Mouse (Mus musculus) forelimb bud, embryonic 11.5 days (tissue): ENCODE data around the gene Qsox2.
A peak's percentile ranks its signal among the peaks of the same experiment; 100 is the strongest.

ENCODE experiments used
- DNase-seq: peaks from one replicate; pipeline ENCODE4 v3.0.0-alpha.2; 2012; ENCODE audit warnings: low read depth, low spot score

The Qsox2 gene

GRCm38 (mm10) chr2:26225242-26225641 is 12.1 kb downstream of the Qsox2 start:
- no peak for DNase-seq

GRCm38 (mm10) chr2:26223961-26224360 is 13.4 kb downstream of the Qsox2 start:
- DNase-seq: no peak

GRCm38 (mm10) chr2:26214526-26214925 is 22.8 kb downstream of the Qsox2 start:
- DNase-seq: no peak

GRCm38 (mm10) chr2:26209566-26209965 is 27.8 kb downstream of the Qsox2 start:
- no peak for DNase-seq

- DNase-seq: peak; percentile 93
Observed at GRCm38 (mm10) chr2:26208126-26208789, 29.1 kb downstream of the Qsox2 start, which contains the start of gene Lhx3. Gene Lhx3 (minus strand): TSS chr2:26208289.

DNA sequence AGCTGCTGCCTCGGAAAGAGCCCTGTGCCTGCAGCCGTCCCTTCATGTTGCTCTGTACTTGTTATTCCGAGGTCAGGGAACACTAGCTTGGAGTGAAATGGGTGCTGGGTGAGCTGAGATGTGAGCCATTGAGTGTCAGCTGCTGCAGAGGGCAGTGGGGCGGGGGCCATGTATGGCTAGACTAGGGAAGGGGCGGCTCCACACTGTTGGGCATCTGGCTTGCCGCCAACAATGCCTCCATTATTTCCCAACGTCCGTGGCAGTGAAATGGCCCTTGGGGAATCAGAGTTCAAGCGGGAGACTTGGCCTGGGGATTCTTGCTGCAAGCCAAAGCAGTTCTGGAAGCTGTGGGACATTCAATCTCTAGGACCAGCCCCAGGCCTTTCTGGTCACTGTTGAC is 29.8 kb downstream of the Qsox2 start:
- DNase-seq: no peak

DNA sequence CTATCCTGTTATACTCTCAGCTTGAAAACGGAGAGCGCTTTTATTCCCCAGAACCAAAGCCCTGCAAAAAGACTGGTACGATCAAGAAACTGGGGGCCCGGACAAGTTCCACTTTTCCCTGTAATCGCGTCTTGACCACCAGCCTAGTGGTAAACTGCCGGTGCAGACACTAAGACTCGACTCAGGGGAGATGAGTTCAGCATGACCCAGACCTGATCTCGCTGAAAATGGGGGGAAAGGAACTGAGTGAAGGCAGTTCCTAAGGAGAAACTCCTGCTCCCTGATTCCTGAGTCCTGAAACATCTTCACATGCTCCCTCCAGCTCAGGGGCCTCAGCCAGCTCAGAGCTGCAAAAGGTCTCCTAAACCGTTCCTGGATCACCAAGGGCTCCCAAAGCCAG is 31.6 kb downstream of the Qsox2 start:
- DNase-seq: no peak

- DNase-seq: peak; percentile 73
Observed at GRCm38 (mm10) chr2:26205126-26205525, 32.2 kb downstream of the Qsox2 start.

DNA sequence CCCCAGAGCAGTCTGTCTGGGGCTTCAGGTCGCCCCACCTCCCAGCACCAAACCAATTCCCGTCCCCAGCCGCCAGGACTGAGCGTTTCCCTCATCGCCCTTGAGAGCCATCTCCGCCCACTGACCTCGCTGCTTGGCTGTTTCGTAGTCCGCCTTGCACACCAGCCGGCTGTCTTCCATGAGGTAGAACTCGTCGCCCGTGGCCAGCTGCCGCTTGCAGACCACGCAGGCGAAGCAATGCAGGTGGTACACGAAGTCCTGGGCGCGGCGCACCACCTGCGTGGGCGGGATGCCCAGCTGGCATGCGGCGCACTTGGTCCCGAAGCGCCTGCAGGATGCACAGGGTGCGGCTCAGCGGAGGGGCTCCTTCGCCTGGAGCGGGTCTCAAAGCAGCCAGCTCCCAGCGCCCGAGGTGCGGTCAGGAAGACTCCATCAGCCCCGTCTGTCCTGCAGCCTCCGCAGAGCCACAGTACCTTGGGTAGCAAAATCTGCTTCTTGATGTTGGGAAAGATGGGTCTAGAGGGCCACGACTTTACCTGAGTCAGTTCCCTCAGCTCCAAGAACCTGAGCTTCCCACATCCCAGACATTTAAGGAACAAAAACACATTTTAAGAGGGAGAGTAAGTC is 34.4 kb downstream of the Qsox2 start:
- DNase-seq: no peak

GRCm38 (mm10) chr2:26201926-26202848 is 35.1 kb downstream of the Qsox2 start:
- DNase-seq: no peak

- peak; percentile 70 for DNase-seq
Observed at GRCm38 (mm10) chr2:26198488-26198887, 38.8 kb downstream of the Qsox2 start.

DNA sequence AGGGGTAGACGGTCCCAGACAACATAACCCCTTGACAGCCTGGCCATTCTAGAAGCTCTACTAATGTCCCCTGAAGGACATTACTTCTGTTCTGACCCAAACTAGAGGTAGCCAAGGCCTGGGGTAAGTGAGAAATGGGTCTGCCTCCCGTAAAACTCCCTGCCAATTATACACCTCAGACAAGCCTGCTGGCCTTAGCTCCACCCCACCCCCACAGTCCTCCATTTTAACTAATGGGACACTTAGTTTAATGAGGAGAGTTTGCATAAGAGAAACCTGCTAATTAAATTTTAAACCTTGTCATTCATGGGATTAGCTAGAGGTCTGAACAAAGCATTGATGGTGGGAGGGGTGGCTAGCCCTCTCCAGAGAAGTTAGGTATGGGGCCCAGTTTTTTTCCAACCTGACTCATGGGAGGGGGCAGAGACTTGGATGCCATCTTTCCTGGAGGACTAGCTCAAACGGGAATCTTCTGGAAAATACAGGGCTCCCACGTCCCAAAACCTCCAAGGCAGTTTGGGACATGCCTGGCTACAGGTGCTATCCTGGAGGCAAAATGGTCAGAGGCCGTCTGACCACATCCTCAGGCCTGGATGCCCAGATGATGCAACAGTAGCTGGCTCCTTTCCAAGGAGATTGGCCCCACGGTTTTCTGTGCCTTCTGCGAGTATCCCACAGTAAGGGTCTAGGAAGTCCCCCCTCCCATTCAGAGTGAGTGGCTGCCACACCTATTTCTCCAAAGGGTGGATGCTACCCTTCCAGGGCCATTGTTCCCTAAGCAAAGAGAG is 42.6 kb downstream of the Qsox2 start:
- no peak for DNase-seq

GRCm38 (mm10) chr2:26188517-26188916 is 48.8 kb downstream of the Qsox2 start:
- no peak for DNase-seq

- no peak for DNase-seq
Observed at GRCm38 (mm10) chr2:26184352-26184751, 53.0 kb downstream of the Qsox2 start.

GRCm38 (mm10) chr2:26182646-26183045 is 54.7 kb downstream of the Qsox2 start:
- peak; percentile 43 for DNase-seq

DNA sequence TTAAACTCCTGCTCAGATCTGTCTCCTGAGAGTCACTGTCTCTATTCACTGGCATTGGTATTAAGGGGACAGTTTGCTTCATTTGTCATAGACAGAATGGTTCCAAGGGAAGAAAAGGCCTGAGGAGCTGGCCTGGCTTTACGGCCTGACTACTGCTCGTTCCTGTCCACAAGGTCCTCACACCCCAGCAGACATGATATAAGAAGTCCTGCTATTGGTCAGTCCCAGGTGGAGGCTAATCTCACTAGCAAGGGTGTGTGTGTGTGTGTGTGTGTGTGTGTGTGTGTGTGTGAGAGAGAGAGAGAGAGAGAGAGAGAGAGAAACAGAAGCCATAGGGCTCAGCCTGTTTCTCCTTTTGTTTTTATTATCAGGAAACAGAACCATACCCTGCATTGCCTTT is 60.1 kb downstream of the Qsox2 start:
- DNase-seq: no peak

- no peak for DNase-seq
Observed at GRCm38 (mm10) chr2:26176731-26177130, 60.6 kb downstream of the Qsox2 start.

DNA sequence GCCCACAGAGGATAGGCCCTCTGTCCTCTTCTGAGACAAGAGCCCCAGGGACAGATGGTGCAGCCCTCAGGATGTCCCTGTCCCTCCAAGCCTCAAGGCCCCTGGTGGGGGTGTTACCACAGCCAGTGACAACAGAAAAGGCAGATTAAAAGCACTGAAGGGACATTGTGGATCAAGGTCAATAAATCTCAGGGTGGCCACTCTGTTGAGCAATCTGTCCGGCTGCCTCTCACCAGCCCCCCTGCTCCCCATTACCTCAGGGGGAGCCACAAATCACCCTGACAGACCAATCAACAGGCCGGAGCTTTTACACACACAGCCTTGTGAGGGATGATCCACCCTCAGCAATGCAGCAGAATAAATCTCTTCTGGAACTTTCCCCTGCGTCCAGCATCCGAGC is 62.1 kb downstream of the Qsox2 start:
- DNase-seq: no peak

DNA sequence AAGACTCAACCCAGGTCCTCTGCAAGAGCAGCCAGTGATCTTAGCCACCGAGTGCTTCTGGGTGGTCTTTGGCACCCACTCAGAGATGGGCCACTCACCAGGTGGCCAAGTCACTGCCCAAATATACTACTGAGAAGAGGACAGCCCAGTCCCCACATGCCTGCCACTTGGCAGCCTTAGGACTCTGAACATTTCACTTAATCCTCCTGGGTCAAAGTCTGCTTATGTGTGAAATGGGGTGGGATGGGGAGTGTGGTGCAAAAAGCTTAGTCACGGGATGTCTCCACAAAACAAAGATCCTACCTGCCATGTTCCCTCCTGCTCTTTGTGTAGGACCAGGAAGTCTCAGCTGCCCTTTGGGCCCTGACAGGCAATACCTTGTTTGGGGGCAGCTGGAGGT is 65.2 kb downstream of the Qsox2 start:
- DNase-seq: no peak

DNA sequence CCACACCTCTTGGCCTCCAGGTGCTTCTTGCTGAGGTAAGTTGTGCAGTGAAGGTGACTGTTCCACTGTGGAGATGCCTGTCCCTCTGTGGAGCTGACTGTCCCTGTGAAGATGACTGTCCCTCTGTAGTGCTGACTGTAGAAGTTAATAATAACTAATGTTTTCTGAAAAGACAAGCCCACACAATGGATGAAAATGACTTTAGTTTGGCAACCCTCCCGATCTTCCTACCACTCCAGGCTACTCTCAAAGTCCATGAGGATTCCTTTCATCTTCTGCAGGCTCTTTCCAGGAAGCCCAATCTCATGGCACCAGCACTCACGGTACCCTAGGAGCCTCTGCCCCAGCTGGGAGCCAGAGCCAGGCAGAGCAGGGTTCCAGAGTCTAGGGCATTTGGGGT is 66.9 kb downstream of the Qsox2 start:
- DNase-seq: no peak

- DNase-seq: no peak
Observed at GRCm38 (mm10) chr2:26168843-26169579, 68.3 kb downstream of the Qsox2 start.
